Mouse (Mus musculus): ENCODE measurements around the gene Tti1.

Gene Tti1

GRCm38 (mm10) chr2:158037571-158037970 lies 9.3 kb upstream of the Tti1 start:
- no peak for DNase-seq

GRCm38 (mm10) chr2:158036953-158037352 lies 8.7 kb upstream of the Tti1 start:
- no peak for DNase-seq

- no peak for DNase-seq
These were observed 8.2 kb upstream of the Tti1 start for GRCm38 (mm10) chr2:158036408-158036807.

- DNase-seq: no peak
These were observed 7.6 kb upstream of the Tti1 start for GRCm38 (mm10) chr2:158035813-158036212.

- DNase-seq: no peak
These were observed 1.8 kb upstream of the Tti1 start for GRCm38 (mm10) chr2:158030007-158030406.

- no peak for DNase-seq
These were observed 329 bp downstream of the Tti1 start for GRCm38 (mm10) chr2:158027855-158028353.

GRCm38 (mm10) chr2:158017330-158017729 lies 10.9 kb downstream of the Tti1 start:
- no peak for DNase-seq

GRCm38 (mm10) chr2:158012608-158013007 lies 15.6 kb downstream of the Tti1 start:
- DNase-seq: no peak

GRCm38 (mm10) chr2:158009373-158009772 lies 18.9 kb downstream of the Tti1 start:
- no peak for DNase-seq

- no peak for DNase-seq
These were observed 22.6 kb downstream of the Tti1 start for GRCm38 (mm10) chr2:158005641-158006040.

GRCm38 (mm10) chr2:158004620-158005019 lies 23.6 kb downstream of the Tti1 start:
- DNase-seq: no peak

- peak; percentile 64 for DNase-seq
These were observed 29.4 kb downstream of the Tti1 start for GRCm38 (mm10) chr2:157998817-157999216.

- no peak for DNase-seq
These were observed 35.7 kb downstream of the Tti1 start for GRCm38 (mm10) chr2:157992501-157992900.

GRCm38 (mm10) chr2:157991026-157991425 lies 37.2 kb downstream of the Tti1 start:
- no peak for DNase-seq

GRCm38 (mm10) chr2:157989946-157990345 lies 38.3 kb downstream of the Tti1 start:
- no peak for DNase-seq

- DNase-seq: no peak
These were observed 39.6 kb downstream of the Tti1 start for GRCm38 (mm10) chr2:157988416-157989190.

GRCm38 (mm10) chr2:157986235-157986634 lies 42.0 kb downstream of the Tti1 start:
- DNase-seq: no peak

GRCm38 (mm10) chr2:157985611-157986010 lies 42.6 kb downstream of the Tti1 start:
- DNase-seq: peak; percentile 22

- no peak for DNase-seq
These were observed 45.0 kb downstream of the Tti1 start for GRCm38 (mm10) chr2:157983276-157983675.

- no peak for DNase-seq
These were observed 45.5 kb downstream of the Tti1 start for GRCm38 (mm10) chr2:157982727-157983126.

GRCm38 (mm10) chr2:157979241-157979640 lies 49.0 kb downstream of the Tti1 start:
- no peak for DNase-seq

GRCm38 (mm10) chr2:157975595-157975994 lies 52.6 kb downstream of the Tti1 start:
- DNase-seq: no peak

- no peak for DNase-seq
These were observed 53.4 kb downstream of the Tti1 start for GRCm38 (mm10) chr2:157974604-157975501.

- no peak for DNase-seq
These were observed 57.6 kb downstream of the Tti1 start for GRCm38 (mm10) chr2:157970669-157971068.

Data from cerebellum, adult 11 months (tissue).